Mouse (Mus musculus) G1E (cell line): ENCODE data around the gene Ahcyl2.

Source experiments
- CTCF ChIP-seq: IDR thresholded peaks from 2 replicates; pipeline ENCODE4 v1.5.1; 2012; ENCODE audit warnings: low read depth, low read length, inconsistent platforms, mixed read lengths
- GATA1 ChIP-seq: IDR thresholded peaks from 2 replicates; pipeline ENCODE4 v1.6.1; 2012; ENCODE audit warnings: borderline replicate concordance, low read length, inconsistent platforms, mixed read lengths
- POLR2AphosphoS5 ChIP-seq: IDR thresholded peaks from 2 replicates; pipeline ENCODE4 v1.6.1; 2012; ENCODE audit warnings: low read depth, low read length, inconsistent platforms; ENCODE audit not compliant: insufficient replicate concordance
- TAL1 ChIP-seq: conservative IDR thresholded peaks from 2 replicates; pipeline ENCODE4 v1.6.1; 2012; ENCODE audit warnings: low read depth, low read length, inconsistent platforms, mixed read lengths

- TF ChIP-seq CTCF: no peak
- TF ChIP-seq GATA1: no peak
- no peak for TF ChIP-seq TAL1
- no peak for TF ChIP-seq POLR2AphosphoS5
Measured at GRCm38 (mm10) chr6:29868341-29868895, 100.6 kb downstream of the Ahcyl2 start.
